Mouse (Mus musculus) natural killer cell, adult 2 months (primary cell): ENCODE data around the gene Fos.

Experiments used
- DNase-seq, 2 experiments: peaks; one replicate each; pipeline ENCODE4 v3.0.0; 2022; ENCODE audit warnings: low spot score in 2 of 2

Fos gene

DNA sequence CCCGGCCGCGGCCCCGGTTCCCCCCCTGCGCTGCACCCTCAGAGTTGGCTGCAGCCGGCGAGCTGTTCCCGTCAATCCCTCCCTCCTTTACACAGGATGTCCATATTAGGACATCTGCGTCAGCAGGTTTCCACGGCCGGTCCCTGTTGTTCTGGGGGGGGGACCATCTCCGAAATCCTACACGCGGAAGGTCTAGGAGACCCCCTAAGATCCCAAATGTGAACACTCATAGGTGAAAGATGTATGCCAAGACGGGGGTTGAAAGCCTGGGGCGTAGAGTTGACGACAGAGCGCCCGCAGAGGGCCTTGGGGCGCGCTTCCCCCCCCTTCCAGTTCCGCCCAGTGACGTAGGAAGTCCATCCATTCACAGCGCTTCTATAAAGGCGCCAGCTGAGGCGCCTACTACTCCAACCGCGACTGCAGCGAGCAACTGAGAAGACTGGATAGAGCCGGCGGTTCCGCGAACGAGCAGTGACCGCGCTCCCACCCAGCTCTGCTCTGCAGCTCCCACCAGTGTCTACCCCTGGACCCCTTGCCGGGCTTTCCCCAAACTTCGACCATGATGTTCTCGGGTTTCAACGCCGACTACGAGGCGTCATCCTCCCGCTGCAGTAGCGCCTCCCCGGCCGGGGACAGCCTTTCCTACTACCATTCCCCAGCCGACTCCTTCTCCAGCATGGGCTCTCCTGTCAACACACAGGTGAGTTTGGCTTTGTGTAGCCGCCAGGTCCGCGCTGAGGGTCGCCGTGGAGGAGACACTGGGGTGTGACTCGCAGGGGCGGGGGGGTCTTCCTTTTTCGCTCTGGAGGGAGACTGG is at the start of gene Fos:
Gene Fos, plus strand, starts transcription at position 410 of the 817 bp plus-strand sequence.
- peak; percentile 93 to 94 for DNase-seq

GRCm38 (mm10) chr12:85425721-85426120 is 48.0 kb upstream of the Fos start:
- DNase-seq = no peak

GRCm38 (mm10) chr12:85426126-85426525 is 47.6 kb upstream of the Fos start:
- DNase-seq = no peak

DNA sequence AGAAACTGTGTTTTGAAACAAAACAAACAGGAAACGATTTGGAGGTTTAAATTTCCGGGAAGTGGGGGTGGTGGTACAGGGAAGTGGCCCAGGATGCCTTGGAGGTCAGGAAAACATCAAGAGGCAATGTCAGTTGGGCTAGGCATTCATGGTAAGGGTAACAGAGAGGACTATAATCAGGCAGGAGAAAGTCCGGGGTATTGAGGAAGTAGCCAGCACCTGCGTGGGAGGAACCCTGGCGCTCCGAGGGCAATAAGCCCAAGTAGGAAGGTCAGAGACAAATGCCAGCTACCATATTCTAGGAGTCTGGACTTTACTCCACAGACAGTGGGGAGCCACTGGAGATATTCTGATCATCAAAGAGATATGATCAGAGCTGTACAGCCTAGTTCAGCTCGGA is 45.9 kb upstream of the Fos start:
- DNase-seq = no peak

- no peak for DNase-seq
These were observed 43.7 kb upstream of the Fos start for GRCm38 (mm10) chr12:85429999-85430398.

DNA sequence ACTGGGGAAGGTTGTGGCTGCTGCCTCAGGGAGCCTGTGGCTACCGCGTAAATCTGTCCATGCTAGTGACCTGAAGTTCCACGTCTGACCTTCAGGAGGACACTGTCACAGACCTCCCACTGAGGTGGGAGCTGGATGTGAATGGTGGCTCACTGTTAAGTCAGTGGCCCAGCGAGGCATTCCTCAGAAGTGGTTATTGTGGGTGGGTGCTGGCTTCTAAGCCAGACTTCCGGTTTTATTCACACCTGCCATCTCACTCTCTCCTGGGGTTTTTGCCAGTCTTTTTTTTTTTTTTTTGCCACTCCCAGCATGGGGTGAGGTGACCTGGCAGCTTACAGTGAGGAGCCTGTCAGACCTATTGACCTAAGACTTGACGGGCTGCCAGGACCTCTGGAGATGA is 43.3 kb upstream of the Fos start:
- peak; percentile 60 to 70 for DNase-seq

DNA sequence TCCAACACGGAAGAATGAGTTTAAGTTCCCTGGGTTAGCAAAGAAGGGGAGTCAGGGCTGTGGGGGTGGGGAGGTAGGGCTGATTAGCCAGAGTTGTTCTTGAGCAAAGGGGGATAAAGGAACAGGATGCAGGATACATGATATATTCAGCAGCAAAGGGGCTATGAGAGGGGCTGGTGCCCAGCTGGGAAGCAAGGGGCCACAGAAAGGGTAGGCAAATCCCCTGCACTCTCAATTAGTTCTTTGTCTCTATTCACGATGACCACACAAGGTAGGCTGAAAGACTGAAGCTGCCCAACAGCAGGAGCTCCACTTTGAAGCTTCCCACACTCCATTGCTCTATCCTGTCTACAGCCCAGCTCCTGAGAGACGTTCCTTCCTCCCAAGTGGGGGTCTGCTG is 39.8 kb upstream of the Fos start:
- no peak for DNase-seq

GRCm38 (mm10) chr12:85434526-85434925 is 39.2 kb upstream of the Fos start:
- DNase-seq = no peak

DNA sequence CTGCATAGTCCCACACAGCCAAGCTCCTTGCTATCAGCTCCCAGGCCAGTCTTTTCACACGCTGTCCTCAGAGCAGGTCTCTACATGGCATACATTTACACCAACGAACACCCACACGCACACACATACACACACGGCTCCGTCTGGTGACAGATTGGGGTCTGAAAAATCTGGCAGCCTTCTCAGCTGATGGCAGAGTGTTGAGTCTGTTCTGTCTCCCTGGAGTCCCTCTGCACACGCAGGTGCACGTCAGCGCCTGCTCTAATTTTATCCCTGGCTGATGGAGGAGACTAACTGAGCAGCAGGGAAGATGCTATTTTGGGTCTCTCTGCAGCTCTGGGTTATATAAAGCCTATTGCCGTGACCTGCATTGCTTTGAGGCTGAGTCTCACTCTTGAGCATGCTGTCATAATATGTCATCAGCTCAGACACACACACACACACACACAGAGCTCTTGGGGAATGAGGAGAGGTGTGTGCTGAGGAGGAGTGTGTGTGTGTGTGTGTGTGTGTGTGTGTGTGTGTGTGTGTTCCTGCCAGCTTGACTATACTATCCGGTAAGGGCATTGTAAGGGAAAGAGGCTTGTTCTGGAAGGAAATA is 37.6 kb upstream of the Fos start:
- DNase-seq = no peak

DNA sequence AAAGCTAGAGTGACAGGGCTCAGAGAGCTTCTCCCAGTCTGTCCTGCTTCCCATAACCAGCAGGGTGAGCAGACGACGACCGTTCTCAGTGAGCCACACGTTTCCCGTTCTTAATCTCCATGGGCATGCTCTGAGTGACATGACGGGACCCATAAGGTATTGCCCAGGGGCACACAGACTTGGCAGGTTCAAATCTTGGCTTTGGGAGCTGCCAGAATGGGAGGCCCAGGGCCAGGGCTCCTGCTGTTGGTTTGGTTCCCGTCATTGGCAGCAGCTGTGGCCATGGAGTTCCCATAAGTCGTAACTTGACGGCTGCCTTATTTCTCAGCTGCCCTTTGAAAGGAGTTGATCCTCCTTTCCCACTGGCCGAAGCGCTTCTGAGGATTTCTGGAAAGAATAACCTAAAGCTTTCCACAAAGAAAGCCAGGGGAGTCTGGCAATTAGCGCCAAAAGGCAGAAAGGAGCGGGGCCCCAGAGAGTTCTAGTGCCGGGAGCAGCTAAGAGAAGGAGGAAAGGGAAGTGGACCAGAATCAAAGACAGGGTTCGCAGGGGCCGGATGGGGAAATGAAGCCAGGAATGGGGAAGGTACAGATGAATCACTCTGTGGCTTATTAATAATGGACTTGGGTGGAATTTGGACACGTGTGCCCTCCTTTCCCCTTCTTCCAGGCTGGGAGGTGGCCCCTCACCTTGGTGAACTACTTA is 36.4 kb upstream of the Fos start:
- no peak for DNase-seq

DNA sequence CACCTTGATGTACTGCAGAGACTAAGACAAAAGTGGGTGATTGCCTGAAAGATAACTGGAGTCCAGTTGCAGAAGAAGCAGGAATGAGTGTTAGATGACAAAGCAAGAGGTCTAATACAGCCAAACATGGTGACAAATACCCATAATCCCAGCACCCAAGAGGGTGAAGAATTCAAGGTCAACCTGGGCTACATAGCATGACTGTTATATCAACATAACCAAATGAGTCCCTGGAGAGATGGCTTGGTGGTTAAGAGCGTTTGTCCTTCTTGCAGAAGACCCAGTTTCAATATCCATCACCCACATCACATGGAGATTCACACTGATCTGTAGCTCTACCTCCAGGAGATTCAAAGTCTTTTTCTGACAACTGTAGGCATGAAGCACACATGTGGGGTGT is 30.2 kb upstream of the Fos start:
- no peak for DNase-seq

- peak; percentile 64 to 65 for DNase-seq
These were observed 29.0 kb upstream of the Fos start for GRCm38 (mm10) chr12:85444646-85445045.

GRCm38 (mm10) chr12:85447009-85447408 is 26.7 kb upstream of the Fos start:
- peak; percentile 69 to 73 for DNase-seq

- no peak for DNase-seq
These were observed 26.2 kb upstream of the Fos start for GRCm38 (mm10) chr12:85447490-85447889.

DNA sequence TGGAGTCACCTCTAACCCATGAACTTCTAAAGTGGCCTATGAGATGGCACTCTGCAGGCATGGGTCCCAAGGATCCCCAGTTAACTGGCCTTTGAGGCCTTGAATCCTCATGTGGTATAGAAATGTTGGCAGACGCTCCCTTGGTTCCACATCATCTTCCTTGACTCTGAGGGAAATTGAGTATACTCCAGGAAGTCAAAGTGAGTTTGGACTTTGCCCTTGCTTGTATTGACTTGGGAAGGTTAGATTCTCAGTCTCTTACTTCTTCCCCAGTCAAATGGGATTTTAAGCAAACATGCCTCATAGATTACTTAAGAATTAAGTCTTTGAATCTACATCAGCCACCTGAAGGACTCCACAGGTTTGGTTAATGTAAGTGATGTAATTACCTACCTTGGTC is 24.2 kb upstream of the Fos start:
- DNase-seq = no peak

GRCm38 (mm10) chr12:85451693-85452491 is 21.8 kb upstream of the Fos start:
- DNase-seq = no peak

GRCm38 (mm10) chr12:85455065-85456058 is 18.3 kb upstream of the Fos start:
- DNase-seq = peak; percentile 98 to 99

DNA sequence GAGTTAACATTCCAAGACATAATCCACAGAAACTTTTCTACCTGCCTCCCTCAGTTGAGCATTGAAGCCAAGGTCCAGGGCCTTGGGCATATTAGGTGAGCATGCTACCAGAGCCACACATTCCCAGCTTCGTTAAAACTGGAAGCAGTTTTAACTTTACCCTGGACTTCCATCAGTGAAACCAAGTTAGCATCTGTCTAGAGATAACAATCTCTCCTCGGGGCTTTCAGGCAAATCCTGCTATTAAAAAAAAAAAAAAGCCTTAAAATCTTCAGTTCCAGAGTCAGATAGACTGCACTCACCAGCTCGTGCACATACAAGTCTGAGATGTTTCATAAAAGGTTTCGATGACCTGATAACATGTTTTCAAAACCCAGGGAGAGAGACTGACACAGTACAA is 17.4 kb upstream of the Fos start:
- no peak for DNase-seq

DNA sequence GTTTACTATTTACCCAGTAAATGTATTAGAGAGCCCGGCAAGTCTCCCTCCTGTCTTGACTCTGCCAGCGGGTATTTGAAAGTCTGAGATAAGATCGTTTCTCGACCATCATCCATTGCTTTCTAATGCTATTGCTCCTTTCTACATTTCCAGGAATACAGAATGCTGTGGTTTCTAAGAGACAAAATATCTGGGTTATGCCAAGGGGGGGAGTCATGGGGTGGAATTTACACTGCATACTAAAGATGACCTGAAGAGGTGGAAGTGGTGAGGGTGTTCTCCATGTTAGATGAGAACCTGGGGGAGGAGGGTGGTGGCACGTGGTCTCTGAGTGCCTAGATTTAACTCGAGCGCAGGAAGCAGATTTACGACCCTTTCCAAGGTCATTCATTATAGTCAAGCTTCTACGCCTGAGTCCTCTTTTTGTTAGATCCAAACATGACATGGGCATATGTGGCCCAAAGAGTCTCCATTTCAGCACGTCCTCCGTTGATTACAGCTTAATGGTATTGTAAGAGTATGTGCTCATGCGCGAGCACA is 16.7 kb upstream of the Fos start:
- no peak for DNase-seq

DNA sequence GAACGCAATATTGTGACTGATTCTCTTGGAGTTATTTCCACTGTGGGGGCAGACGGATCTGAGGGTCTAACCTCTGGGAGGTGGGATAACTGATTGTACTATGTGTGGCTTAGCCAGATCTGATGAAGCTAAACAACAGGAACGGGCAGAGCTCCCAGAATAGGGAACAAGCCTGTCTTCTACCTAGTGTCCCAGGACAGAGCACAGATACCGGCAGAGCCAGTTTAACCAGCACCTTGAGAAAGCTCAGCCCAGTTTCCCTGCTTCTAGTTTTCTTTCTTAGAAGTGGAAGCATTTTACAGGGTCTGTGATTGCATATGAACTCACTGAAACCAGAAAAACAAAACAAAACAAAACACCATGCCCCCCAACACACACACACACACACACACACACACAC is 13.9 kb upstream of the Fos start:
- no peak for DNase-seq
